Mouse (Mus musculus) bone marrow macrophage, adult 2 months (primary cell): Measurements from ENCODE around the gene Hps1. TPM values are rescaled to one million over a fixed set of nuclear protein-coding genes. Genes with fewer than 3 reads are reported as not detected.
"Not testable (repeated sequence)": the region's sequence is repeated elsewhere in the genome, so short reads cannot be mapped to it uniquely, and the experiment has no call there.

Experiments
- H3K27ac ChIP-seq: 2 replicates; pipeline ENCODE4 v1.5.1; 2012; ENCODE audit warnings: low read depth, low read length; ENCODE audit not compliant: insufficient read depth
- H3K4me1 ChIP-seq: 2 replicates; pipeline ENCODE4 v1.6.1; 2012; ENCODE audit warnings: low read length; ENCODE audit not compliant: control insufficient read depth, insufficient read depth
- H3K4me3 ChIP-seq: 2 replicates; pipeline ENCODE4 v1.5.1; 2012; ENCODE audit warnings: mild to moderate bottlenecking, low read length, moderate library complexity; ENCODE audit not compliant: insufficient read depth
- CTCF ChIP-seq: IDR thresholded peaks from 2 replicates; pipeline ENCODE4 v1.5.1; 2012; ENCODE audit warnings: low read depth, mild to moderate bottlenecking, low read length, moderate library complexity
- POLR2A ChIP-seq: IDR thresholded peaks from 2 replicates; pipeline ENCODE4 v1.6.1; 2012; ENCODE audit warnings: mild to moderate bottlenecking, low read depth, low read length, borderline replicate concordance
- polyA plus RNA-seq: library from polyadenylated mRNA; stranded (reverse); fragments of >200 nt; gene quantifications from 2 replicates; pipeline ENCODE4 v1.2.4, GENCODE M21; 2012; ENCODE audit not compliant: missing spikeins, insufficient read depth, insufficient read length

Gene Hps1
- polyA plus RNA-seq, 1 experiment, result 21.3 TPM

- TF ChIP-seq POLR2A, result no peak
- peak; percentile 71 for TF ChIP-seq CTCF
- Histone ChIP-seq H3K27ac (no peak overlapping the region), H3K4me1 (no peaks in the 10 kb centered on the region), H3K4me3 (no peak overlapping the region)
These were observed 15.3 kb upstream of the Hps1 start for GRCm38 (mm10) chr19:42794914-42795613.

DNA sequence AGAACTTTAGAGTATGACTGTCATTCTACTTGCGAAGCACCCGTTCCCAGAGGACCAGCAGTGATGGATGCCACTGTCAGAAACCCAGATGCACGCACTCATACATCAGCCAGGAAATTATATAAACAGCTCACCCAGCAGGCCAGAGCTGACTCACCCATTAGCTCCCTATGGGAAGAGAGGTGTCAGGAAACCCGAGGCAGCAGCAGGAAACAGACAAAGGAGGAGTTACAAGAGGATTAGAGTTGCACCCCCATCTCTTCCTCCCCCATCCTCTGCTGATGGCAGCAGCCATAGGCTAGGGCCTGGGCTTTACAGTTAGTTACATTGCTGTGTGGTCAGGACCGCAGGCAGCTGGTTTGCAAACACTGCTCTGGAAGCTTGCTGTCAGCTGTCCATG is 8.5 kb upstream of the Hps1 start:
- TF ChIP-seq CTCF (no peak), POLR2A (no peak)
- no peak overlapping the region for H3K4me3 ChIP-seq
- no peak overlapping the region for H3K27ac ChIP-seq
- no peaks in the 10 kb centered on the region for H3K4me1 ChIP-seq

DNA sequence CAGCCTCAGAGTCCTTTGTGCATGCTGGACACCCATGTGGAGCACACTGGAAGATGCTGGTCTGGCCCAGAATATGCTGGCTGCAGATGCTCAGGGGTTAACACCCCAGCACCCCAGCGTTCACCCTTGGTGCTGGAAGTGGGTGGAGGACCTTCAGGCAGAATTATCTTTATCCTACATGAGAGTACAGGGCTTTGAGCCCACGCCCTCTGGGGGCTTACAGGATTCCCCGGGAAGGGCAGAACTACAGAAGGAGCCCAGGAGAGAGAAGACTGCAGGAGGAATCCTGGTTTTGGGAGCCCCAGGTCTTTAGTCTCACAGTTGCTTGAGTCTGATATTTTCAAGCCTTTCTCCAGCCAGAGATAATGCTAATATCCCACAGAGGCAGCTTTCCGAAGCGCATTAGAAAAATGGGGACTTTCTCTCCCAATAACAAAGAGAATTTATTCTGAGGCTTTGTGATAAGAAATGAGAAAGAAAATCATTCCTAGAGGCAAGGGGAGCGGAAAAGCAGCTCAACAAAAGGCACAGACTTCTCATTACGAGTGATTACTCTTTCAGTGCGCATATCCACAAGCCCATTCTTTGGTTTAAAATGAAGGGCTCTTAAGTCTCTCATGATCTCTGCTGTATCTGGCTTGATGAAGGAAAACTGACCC is 5.9 kb upstream of the Hps1 start:
- H3K27ac ChIP-seq, result no peak overlapping the region
- H3K4me3 ChIP-seq, result no peak overlapping the region
- TF ChIP-seq POLR2A (no peak), CTCF (no peak)
- H3K4me1 ChIP-seq, result no peaks in the 10 kb centered on the region

DNA sequence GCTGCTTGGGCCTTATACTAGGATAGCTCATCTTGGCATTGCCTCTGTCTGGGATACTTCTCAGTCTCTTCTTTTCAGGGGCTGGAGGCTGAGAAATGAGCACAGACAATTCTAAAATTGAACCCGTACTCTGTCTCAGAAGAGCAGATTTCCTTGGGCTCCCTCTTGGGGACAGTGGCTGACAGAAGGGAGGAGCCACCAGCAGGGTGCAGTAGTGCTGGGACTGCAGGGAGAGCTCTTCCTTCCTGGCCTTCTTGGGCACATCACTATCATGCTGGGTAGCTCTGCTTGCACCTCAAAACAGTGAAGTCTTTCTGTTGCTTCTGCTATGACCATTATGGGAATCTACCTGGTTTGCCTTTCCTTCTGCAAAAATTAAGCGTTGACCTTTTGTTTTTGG is 5.4 kb upstream of the Hps1 start:
- Histone ChIP-seq H3K4me3 (no peak overlapping the region), H3K27ac (no peak overlapping the region), H3K4me1 (no peaks in the 10 kb centered on the region)
- TF ChIP-seq CTCF (no peak), POLR2A (no peak)

DNA sequence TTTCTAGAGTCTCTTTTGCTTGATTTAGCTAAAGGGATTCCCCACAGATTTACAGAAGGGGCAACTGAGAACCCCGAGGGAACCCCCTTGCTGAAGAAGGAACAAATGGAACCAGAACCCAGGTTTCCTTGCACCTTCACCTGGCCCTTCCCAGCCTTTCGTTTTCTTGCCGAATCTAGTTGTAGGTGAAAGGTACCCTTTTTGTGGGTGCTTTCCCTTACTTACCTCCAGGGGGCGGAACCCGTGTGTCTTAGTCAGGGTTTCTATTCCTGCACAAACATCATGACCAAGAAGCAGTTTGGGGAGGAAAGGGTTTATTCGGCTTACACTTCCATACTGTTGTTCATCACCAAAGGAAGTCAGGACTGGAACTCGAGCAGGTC is 369 bp upstream of the Hps1 start:
- peak overlapping the region; percentile 71 for H3K4me3 ChIP-seq
- not testable (repeated sequence) for H3K4me1 ChIP-seq
- H3K27ac ChIP-seq, result peak overlapping the region; percentile 74
- TF ChIP-seq CTCF, result peak; percentile 39

DNA sequence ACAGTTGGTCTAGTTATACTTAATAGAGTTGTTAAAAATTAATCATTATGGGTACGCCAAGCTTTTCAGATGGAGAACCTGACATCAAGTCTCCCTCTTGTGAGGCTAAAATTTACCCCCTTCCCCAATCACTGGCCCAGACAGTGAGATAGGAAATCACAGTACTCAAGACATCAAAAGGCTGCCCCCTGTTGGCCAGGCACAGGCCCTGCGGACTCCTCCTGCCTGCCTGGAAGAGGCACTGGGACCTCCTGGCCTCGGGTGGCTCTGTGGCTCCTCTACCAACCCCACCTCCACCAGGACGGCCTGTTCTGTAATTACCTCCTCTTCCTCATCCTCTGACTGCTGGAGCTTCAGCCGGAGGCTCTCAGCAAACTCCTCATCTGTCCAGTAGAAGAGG is 2.0 kb downstream of the Hps1 start:
- TF ChIP-seq CTCF, result peak; percentile 65
- no peak for TF ChIP-seq POLR2A
- Histone ChIP-seq H3K27ac (no peak overlapping the region), H3K4me3 (no peak overlapping the region), H3K4me1 (peaks cover 8% of the 10 kb centered on the region)

DNA sequence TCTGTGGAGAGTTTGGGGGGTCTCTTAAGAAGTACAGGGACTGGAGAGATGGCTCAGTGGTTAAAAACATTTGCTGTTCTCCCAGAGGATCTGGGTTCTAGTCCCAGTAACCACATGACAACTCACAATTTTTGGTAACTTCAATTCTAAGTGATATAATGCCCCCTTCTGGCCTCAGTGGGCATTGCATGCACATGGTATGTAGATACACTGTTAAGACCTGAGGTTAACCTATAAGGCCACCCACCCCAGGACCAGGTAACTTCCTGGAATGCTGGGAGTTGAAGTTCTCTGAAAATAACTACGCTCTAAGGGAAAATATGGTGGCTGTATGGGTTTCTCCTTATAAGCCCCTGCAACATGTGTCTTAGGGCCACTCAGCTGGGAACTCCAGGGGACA is 3.0 kb downstream of the Hps1 start:
- Histone ChIP-seq H3K27ac (no peak overlapping the region), H3K4me3 (no peak overlapping the region), H3K4me1 (peaks cover 10% of the 10 kb centered on the region)
- no peak for TF ChIP-seq CTCF
- TF ChIP-seq POLR2A, result no peak

- Histone ChIP-seq H3K4me1 (peaks cover 11% of the 10 kb centered on the region), H3K27ac (no peak overlapping the region), H3K4me3 (no peak overlapping the region)
- TF ChIP-seq POLR2A (no peak), CTCF (no peak)
These were observed 9.5 kb downstream of the Hps1 start for GRCm38 (mm10) chr19:42770141-42770872.

GRCm38 (mm10) chr19:42769648-42770047 is 10.1 kb downstream of the Hps1 start:
- no peak overlapping the region for H3K27ac ChIP-seq
- no peak for TF ChIP-seq CTCF
- TF ChIP-seq POLR2A, result no peak
- peaks cover 11% of the 10 kb centered on the region for H3K4me1 ChIP-seq
- no peak overlapping the region for H3K4me3 ChIP-seq

DNA sequence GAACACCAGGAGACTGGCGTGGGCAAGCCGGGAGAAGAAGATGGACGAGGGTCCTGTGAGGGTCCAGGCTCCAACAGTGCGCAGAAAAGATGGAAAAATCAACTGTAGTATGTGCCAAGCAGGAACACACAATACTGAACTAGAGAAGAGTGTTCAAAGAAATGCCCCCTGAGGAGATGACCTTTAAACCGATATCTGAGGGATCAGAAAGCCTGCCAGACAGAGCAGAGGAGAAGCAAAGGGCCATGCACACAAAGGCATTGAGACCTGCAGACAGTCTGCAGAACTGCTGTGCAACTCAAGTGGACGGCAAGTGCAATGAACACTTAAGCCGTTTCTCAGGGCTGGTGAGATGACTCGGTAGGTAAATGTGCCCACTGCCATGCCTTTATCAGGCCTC is 12.4 kb downstream of the Hps1 start:
- H3K4me3 ChIP-seq, result no peak overlapping the region
- peaks cover 11% of the 10 kb centered on the region for H3K4me1 ChIP-seq
- no peak overlapping the region for H3K27ac ChIP-seq
- TF ChIP-seq CTCF (no peak), POLR2A (no peak)
